Mouse (Mus musculus) MN1 (cell line): ENCODE measurements at regions not wholly inside any gene's neighbourhood (a gene's known extent, or its start where the extent isn't known, plus 50 kb on each side); places are given as distances from the start of the nearest gene placed in this dataset.
A peak's percentile ranks its signal among the peaks of the same experiment; 100 is the strongest.

Source experiments
- DNase-seq: peaks from one replicate; pipeline ENCODE4 v3.0.0-alpha.2; 2016; ENCODE audit warnings: low spot score

GRCm38 (mm10) chr8:18536059-18536458, 442.0 kb downstream of the Defb40 start:
- DNase-seq: no peak

- DNase-seq: no peak
These were observed 449.9 kb downstream of the Defb40 start for GRCm38 (mm10) chr8:18528120-18528519.

- no peak for DNase-seq
These were observed 465.6 kb downstream of the Defb40 start for GRCm38 (mm10) chr8:18512409-18512808.

- peak; percentile 75 for DNase-seq
These were observed 471.7 kb downstream of the Defb40 start for GRCm38 (mm10) chr8:18506158-18507022.

- no peak for DNase-seq
These were observed 487.4 kb downstream of the Defb40 start for GRCm38 (mm10) chr8:18490620-18491019.

- DNase-seq: no peak
These were observed 498.0 kb downstream of the Defb40 start for GRCm38 (mm10) chr8:18480081-18480480.

GRCm38 (mm10) chr8:18478166-18478565, 499.9 kb downstream of the Defb40 start:
- DNase-seq: no peak

- no peak for DNase-seq
These were observed 510.5 kb downstream of the Defb40 start for GRCm38 (mm10) chr8:18467511-18467910.

GRCm38 (mm10) chr8:18460609-18461008, 517.4 kb downstream of the Defb40 start:
- no peak for DNase-seq

- no peak for DNase-seq
These were observed 520.6 kb downstream of the Defb40 start for GRCm38 (mm10) chr8:18457470-18457869.

- no peak for DNase-seq
These were observed 529.0 kb downstream of the Defb40 start for GRCm38 (mm10) chr8:18449015-18449414.

GRCm38 (mm10) chr8:18442212-18442611, 535.8 kb downstream of the Defb40 start:
- DNase-seq: no peak

GRCm38 (mm10) chr8:18422846-18423245, 555.2 kb downstream of the Defb40 start:
- no peak for DNase-seq

GRCm38 (mm10) chr8:18412470-18412869, 565.6 kb downstream of the Defb40 start:
- DNase-seq: no peak

- no peak for DNase-seq
These were observed 571.6 kb downstream of the Defb40 start for GRCm38 (mm10) chr8:18406446-18406845.

GRCm38 (mm10) chr8:18388353-18388752, 589.7 kb downstream of the Defb40 start:
- DNase-seq: no peak

GRCm38 (mm10) chr8:18381615-18382178, 596.4 kb downstream of the Defb40 start:
- DNase-seq: no peak

- no peak for DNase-seq
These were observed 629.3 kb downstream of the Defb40 start for GRCm38 (mm10) chr8:18348716-18349115.

- DNase-seq: no peak
These were observed 631.8 kb downstream of the Defb40 start for GRCm38 (mm10) chr8:18346248-18346647.

- peak; percentile 34 for DNase-seq
These were observed 632.7 kb downstream of the Defb40 start for GRCm38 (mm10) chr8:18345322-18345721.

GRCm38 (mm10) chr8:18344838-18345237, 633.2 kb downstream of the Defb40 start:
- no peak for DNase-seq

- no peak for DNase-seq
These were observed 642.5 kb downstream of the Defb40 start for GRCm38 (mm10) chr8:18335576-18335975.

GRCm38 (mm10) chr8:18328521-18328920, 649.5 kb downstream of the Defb40 start:
- no peak for DNase-seq

- DNase-seq: no peak
These were observed 661.6 kb downstream of the Defb40 start for GRCm38 (mm10) chr8:18316488-18316887.
